Comparison of ENCODE assay signal across 20 mouse cellular contexts in genomic region chr12:31449341-31449740, GRCm38 (mm10). TPM values are rescaled to one million over a fixed set of nuclear protein-coding genes. Genes with fewer than 3 reads are reported as not detected.
DNase-seq lines count a peak whose midpoint lies in the region; TF ChIP-seq lines count a peak whose summit lies in the region.
"Had no signal": no experiment of that assay in that cellular context is flagged by ENCODE, and none has a peak within 500 bp of the region (broad histone marks: within the 10 kb centered on the region; RNA-seq: fewer than 3 reads in every experiment).

No protein-coding gene starts in this region.

- no peak overlapping the region for H3K4me3 ChIP-seq in thymus, adult 2 months (ENCODE audit: control insufficient read depth, insufficient read depth, low read length)
- H3K4me3 ChIP-seq: embryonic facial prominence, embryonic 10.5 days; embryonic facial prominence, embryonic 12.5 days; forebrain, embryonic 13.5 days; forebrain, embryonic 15.5 days had no signal

- DNase-seq in 3T3-L1 (ENCODE audit: low read depth, low spot score), result peak; percentile 64
- peak; percentile 67 for DNase-seq in 416B (ENCODE audit: low read depth)
- DNase-seq in NIH3T3 (ENCODE audit: low read depth), result peak; percentile 22
- DNase-seq in kidney, adult 11 months, result no peak
- no peak for DNase-seq in thymus, adult 2 months
- DNase-seq: adrenal gland, adult 2 months; adrenal gland, postnatal 14 days; adrenal gland, postnatal 36 days; cerebellum, adult 11-12 months; cerebellum, adult 2 months; cerebellum, adult 9-10 months; cerebellum, postnatal 10 days; cerebellum, postnatal 25 days; forebrain, postnatal 0 days had no signal

- no peaks in the 10 kb centered on the region for H3K4me1 ChIP-seq in thymus, adult 2 months (replicated peaks; ENCODE audit: control insufficient read depth, insufficient read depth, low read length)
- H3K4me1 ChIP-seq: embryonic facial prominence, embryonic 12.5 days had no signal

- 86% methylated on average over 3 of the region's 3 CpGs for WGBS in thymus, adult 2 months

- H3K36me3 ChIP-seq in thymus, adult 2 months (ENCODE audit: control insufficient read depth, insufficient read depth, low read length), result no peaks in the 10 kb centered on the region
- H3K36me3 ChIP-seq: embryonic facial prominence, embryonic 10.5 days; embryonic facial prominence, embryonic 12.5 days; forebrain, embryonic 15.5 days had no signal

- TF ChIP-seq CTCF in thymus, adult 2 months (IDR thresholded peaks at IDR 0.05; ENCODE audit: borderline replicate concordance, control insufficient read depth, extremely low read depth, insufficient read depth, low read length, poor library complexity), result no peak

- no peak overlapping the region for H3K27ac ChIP-seq in thymus, adult 2 months (ENCODE audit: control insufficient read depth, insufficient read depth, low read length)
- H3K27ac ChIP-seq: embryonic facial prominence, embryonic 10.5 days; embryonic facial prominence, embryonic 12.5 days; forebrain, embryonic 13.5 days; forebrain, embryonic 15.5 days had no signal

- H3K27me3 ChIP-seq in thymus, adult 2 months (ENCODE audit: control insufficient read depth, insufficient read depth, low read length), result no peaks in the 10 kb centered on the region
- H3K27me3 ChIP-seq: embryonic facial prominence, embryonic 12.5 days; forebrain, embryonic 13.5 days; forebrain, embryonic 15.5 days had no signal

- no peak for TF ChIP-seq POLR2A in thymus, adult 2 months (IDR thresholded peaks at IDR 0.05; ENCODE audit: control insufficient read depth, extremely low read depth, insufficient read depth, low read length, poor library complexity)

RNA-seq across cellular contexts. Expression of gene Cbll1, which starts 50.1 kb away (rescaled TPM):
- polyA plus RNA-seq in thymus, adult 2 months (2012; rRNA removed), result 14.0 and 14.2 TPM in 2 replicates

RNA-seq across cellular contexts. Expression of gene Slc26a3, which starts 58.7 kb away (rescaled TPM):
- polyA plus RNA-seq in thymus, adult 2 months (2012; rRNA removed), result 0.09 and 0.36 TPM in 2 replicates
- polyA plus RNA-seq: adrenal gland, adult 2 months; C2C12; embryonic facial prominence, embryonic 10.5 days; embryonic facial prominence, embryonic 12.5 days; forebrain, embryonic 11.5 days; forebrain, postnatal 0 days had no signal

Comparison
In these comparisons a context has a peak if more than half of its experiments do, and no peak if none do; other contexts are left out.
1. DNase-seq: peak in 3T3-L1 (single experiment), 416B (single experiment) and NIH3T3 (single experiment); none in kidney, adult 11 months (single experiment) and thymus, adult 2 months (single experiment).